Mouse (Mus musculus) cerebellum, adult 18-20 months (tissue): Measurements from ENCODE around the gene Anapc2.

Experiments used
- DNase-seq, 2 experiments: peaks; one replicate each; pipeline ENCODE4 v3.0.0; 2021

Anapc2 gene

DNA sequence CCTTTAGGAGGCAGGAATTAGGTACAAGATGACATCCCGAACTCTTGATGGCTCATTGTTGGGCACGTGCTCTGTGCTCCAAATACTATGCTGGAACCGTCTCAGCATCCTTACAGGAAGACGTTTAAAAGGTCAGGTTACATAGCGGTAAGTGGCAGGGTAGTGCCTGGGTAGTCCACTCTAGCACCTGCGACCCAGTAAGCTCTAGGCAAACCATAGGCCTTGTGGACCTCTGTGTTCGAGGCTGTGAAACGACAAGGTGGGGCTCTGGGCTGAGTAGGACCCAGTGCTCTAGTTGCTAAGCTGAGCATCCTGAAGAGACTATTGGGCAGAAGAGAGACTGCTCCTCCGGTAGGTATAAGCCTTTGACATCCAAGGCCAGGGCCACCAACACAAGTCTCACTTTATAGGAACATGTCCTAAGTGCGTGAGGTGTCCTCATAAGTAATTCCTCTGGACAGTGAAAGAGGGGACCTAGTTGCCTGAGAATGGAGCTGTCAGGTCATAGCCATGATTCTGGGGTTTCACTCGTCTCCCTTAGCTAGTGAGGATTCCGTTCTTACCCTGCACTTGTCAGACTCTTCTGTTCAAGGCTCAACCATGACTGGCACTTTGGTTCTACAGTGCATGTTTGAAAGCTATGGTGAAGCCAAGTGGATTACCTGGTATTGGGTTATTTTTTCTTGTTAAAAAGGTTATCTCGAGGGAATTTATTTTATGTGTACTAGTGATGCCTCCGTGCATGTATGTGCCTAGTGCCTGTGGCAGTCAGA, 33.5 kb downstream of the Anapc2 start:
- peak in 1 of 2 experiments; percentile 1 for DNase-seq

DNA sequence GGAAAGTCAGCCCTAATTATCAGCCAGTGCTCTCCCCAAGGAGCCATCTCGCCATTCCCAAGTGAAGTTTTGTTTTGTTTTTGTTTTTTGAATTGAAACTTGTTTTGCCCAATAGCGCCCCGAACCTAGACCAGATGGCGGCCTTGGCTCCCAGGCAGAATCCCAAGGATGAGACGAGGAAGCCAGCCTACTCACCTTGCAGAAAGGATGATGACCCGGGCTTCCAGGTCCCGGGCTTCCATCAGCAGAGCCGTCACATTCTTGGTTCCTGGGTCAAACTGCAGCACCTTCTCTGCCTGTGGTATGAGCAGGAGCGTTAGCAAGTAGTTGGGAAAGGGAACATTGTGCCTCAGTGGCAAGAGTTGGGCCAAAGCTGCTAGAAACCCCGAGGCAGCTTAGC, 37.9 kb downstream of the Anapc2 start:
- DNase-seq = peak; percentile 55 to 58

DNA sequence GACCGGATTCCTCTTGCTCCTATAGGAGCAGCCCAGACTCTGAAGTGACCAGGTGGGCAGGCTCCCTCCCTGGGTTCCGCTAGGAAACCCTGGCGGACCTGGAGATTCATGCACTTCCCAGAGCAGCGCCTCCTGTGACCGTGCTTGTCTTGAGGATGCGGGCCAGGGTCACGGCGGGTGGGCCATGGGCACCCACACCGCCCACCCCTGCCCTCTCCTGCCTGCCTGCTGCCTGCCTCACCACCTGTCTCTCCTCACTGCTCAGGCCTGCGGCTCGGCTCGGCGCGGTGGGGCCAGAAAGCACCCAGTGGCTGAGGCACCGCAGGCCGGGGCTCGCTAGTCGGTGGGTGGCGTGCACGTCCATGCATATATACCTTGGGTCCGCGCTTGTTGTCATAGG, 38.7 kb downstream of the Anapc2 start:
- peak in 1 of 2 experiments; percentile 53 for DNase-seq

DNA sequence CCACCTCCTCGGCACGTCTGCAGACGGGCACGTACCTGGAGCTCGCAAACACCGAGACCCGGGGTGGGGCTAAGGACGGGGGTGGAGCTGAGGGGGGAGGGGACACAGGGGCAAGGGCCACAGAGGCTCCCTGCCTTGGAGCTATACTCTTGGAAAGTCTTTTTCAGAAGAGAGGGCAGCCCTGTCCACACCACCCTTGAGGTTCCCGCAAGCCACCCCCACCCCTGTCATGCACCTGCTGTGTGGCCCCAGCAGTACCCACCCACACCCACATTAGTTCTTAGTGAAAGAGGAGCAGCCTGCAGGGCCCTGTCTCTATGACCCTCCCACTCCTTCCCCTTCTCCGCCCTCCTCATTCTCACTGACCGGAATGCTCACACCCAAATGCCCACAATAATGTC, 39.2 kb downstream of the Anapc2 start:
- no peak for DNase-seq

DNA sequence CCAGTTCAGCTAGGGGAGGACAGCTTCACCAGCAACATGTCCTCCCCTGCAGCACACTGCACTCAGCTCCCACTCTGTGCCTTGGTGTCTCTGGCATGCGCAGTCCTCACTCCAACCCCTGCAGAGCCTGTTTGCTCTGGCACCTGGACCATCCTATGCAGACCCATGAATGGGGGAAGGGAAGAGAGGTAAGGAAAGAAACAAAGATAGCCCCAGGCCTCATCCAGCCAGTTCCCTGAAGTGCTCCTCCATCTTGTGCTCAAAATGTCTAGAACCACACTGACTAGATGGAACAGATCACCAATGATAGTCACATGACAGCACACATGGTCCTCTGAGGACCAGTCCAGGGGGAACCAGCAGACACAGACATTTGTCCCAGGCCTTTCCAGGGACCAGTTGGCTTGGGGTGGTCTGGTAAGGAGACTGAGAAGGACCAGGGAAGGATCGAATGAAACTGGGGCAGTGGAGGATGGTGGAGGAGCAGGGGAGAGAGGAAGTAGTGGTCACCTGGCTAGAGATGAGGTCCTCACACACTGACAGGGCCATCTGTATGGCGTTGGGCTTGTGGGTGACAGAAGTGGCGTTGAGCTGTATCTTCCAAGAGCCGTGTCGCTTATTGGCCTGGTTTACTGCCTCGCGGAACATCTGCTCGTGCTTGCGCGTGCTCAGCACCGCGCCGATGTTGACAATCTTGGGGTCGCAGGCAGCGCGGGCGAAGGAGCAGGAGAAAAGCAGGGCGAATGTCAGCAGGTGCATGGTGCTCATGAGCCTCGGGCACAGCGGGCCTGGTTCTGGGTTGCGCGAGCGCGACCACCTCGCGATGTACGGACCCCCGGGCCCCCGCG, 46.1 kb downstream of the Anapc2 start:
- DNase-seq = peak; percentile 71 to 74

DNA sequence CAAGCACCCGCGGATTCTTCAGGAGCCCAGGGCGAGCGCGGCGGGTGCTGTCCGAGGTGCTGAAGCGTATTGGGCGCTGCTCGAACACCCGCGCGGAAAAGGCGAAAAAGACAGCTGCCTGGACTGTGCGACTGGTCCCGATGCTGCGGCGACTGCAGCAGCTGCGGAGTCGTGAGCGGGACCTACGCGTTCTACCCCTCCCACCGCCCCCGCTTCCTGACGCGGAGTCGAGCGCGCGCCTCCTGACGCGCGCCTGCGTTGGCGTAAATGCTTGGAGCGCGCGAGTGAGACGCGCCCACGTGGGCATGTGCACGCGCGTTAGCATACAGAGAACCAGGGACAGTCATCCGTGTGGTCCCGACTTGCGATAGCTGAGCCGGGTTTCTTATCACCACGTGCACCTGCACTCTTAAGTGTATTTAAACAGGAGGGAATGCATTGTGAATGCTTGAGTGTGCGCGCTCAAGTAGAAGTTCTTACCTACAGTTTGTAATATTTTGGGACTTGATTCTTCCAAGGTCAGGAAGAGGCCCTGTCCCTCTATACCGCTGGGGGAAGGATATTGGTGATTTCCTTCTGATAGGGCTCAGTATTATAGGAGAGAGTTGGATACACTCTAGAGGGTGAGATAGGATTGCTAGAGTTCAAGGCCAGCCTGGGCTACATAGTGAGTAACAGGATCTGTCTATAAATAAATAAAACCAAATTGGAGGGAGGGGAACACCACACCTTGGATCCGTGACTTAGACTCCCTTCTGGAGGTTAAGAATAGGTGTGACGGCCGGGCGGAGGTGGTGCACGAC, 46.9 kb downstream of the Anapc2 start, which contains the start of gene Grin1:
TSS of gene Grin1 (minus strand) at position 217 of the 803 bp plus-strand sequence.
- DNase-seq = peak; percentile 86 to 92

DNA sequence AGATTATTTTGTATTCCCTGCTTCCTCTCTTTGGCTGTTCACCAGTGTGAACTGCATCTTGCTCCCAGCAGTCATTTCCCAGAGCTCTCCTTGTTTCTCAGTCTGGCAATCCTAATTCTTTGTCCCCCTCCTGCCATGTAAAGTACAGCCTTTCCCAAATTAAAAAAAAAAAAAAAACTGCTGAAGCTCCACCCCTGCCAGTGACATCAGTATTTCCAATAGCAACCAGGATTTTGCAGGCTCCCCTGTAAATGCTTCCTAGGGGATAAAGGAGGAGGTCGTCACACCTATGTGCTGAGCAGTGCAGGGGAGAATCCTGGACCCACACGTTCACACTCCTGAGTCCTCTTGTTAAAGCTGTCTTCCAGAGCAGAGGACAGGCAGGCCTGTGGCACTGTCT, 47.8 kb downstream of the Anapc2 start:
- DNase-seq = no peak

DNA sequence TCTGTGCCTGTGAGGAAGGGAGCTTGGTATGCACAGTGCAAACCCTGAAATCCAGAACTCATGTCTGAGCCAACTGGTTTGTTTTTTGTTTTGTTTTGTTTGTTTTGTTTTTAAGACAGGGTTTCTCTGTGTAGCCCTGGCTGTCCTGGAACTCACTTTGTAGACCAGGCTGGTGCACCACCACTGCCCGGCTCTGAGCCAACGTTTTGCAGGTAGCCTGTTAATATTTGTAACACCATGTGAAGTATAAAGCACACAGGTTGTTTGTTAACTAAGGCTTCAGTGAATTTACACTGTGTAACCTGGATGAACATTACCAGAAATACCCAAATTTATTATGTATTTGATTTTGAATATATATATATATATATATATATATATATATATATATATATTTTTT, 53.8 kb downstream of the Anapc2 start:
- DNase-seq = no peak

DNA sequence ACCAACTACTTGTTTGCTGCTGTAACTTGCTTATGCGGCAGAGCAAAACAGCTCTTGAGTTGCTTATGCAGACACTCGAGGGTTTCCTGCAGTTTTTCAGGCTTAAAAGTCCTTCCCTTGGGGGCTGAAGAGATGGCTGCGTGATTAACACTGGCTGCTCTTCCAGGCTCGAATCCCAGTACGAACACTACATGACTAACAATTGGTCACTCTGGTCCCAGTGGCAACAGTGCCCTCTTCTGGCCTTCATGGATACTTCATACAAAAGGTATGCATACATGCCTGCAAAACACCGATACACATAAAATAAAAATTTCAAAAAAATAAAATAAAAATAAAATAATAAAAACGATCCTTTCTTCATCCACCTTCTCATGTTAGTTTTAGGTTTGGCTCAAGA, 56.2 kb downstream of the Anapc2 start:
- peak; percentile 69 to 70 for DNase-seq

DNA sequence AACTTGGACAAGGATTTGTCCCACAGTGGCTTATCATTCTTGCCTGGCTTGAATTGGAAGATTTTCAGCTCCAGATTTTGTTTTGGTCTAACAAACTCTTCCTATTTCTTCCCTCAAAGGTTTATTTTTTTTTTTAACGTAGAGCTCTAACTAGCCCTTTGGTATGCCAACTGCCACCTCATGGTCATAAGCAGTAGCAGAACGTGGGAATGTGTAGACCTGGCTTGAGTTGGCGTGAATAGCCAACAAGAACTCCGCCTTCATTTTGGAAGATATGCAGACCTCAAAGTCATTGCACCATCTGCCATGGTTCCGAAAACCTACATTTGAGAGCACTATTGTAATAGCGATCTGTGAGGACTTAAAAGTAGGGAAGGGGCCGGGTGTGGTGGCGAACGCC, 59.2 kb downstream of the Anapc2 start:
- no peak for DNase-seq

DNA sequence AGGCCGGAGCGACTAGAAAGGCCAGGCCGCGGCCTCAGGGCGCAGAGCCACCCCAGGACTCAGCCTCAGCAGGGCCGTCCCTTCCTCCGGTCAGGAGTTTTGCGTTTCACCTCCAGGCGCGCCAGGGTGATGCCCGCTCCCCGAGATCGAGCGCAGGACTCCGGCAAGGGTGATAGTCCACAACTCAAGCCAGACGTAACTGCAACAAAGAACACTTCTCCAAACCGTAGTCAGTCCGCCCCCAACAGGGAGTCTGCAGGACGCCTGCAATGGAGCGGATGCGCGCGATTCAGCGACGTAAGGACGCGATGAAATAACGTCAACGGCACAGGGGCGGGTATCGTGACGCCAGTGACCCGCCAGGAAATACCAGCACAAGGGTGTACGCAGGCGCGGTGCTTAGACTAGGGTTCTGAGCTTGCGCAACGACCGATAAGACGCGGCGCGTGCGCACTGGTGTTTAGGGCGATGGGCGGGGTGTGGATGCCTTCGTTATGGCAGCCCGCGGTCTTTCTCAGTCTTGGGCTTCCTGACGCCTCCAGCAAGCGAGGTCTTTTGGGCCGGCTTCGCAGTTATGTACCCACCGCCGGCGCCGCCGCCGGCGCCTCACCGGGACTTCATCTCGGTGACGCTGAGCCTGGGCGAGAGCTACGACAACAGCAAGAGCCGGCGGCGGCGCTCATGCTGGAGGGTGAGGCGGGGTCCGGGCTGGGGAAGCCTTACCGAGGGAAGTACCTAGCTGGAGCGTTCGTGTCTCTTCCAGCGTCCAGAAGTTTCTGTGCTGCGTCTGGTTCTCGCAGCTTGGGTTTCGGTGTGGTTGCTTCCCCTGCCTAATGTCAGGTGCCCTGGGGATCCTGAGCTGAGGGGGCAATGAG, 60.2 kb downstream of the Anapc2 start, which contains the start of gene Man1b1:
TSS of gene Man1b1 (plus strand) at position 53 of the 875 bp plus-strand sequence.
- DNase-seq = peak; percentile 99 to 100

DNA sequence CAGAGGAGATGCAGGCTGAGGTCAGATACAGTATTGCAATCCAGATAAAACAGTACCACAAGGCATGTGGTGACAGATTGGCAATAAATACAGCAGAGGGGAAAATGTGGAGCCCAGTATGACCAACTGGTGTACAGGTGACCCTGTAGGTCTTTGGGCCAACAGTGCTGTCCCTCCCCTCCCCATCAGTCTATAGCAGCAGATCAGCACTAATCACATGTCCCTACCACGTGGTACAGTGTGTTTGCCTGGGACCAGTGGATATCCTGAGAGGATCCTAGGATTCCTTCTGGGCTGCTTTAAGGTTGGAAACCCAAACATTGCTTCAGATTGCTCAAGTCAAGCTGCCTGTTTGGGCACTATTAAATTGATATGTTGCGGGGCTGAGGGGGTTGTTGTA, 61.3 kb downstream of the Anapc2 start:
- no peak for DNase-seq
